ENCODE assay signal across 13 mouse cellular contexts in the genomic region with DNA sequence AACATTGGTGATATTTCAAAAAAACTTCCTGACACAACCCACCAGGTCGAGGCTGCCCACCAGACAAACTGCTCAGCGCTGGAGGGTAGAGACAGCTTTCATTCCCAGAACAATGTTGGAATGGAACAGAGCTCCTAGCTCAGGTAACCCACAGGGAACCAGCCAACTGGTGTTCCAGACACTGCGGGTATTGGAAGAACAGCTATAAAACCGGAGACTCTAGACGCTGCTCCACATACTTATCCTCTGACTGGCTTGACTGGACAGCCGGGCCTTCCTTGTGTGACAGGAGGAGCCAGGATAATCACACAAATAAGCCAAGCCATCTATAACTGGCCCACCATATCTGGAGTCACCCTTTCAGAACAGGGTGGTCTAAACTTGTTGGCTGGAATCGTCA.
DNase-seq lines count a peak whose midpoint lies in the region; ATAC-seq and TF ChIP-seq lines count a peak whose summit lies in the region.
"Had no signal": no experiment of that assay in that cellular context is flagged by ENCODE, and none has a peak within 500 bp of the region (broad histone marks: within the 10 kb centered on the region; RNA-seq: fewer than 3 reads in every experiment).

No protein-coding gene starts in this region.

- no peak overlapping the region for H3K4me2 ChIP-seq in embryonic facial prominence, embryonic 13.5 days
- H3K4me2 ChIP-seq in hindbrain, postnatal 0 days (ENCODE audit: low read depth, low read length): no peak overlapping the region
- no peak overlapping the region for H3K4me2 ChIP-seq in liver, postnatal 0 days (ENCODE audit: low read depth, low read length)

- H3K27me3 ChIP-seq in embryonic facial prominence, embryonic 13.5 days: no peaks in the 10 kb centered on the region
- H3K27me3 ChIP-seq in hindbrain, postnatal 0 days (ENCODE audit: insufficient read depth, low read length): no peaks in the 10 kb centered on the region
- H3K27me3 ChIP-seq in liver, postnatal 0 days (ENCODE audit: insufficient read depth, low read length): no peaks in the 10 kb centered on the region
- no peaks in the 10 kb centered on the region for H3K27me3 ChIP-seq in thymus, adult 2 months (ENCODE audit: control insufficient read depth, insufficient read depth, low read length)

- DNase-seq in gastrocnemius, postnatal 25 days: peak; percentile 40
- DNase-seq in gastrocnemius, postnatal 10 days: no peak
- no peak for DNase-seq in layer of hippocampus, adult 2 months (ENCODE audit: low spot score in 2 of 2)
- DNase-seq in layer of hippocampus, adult 8-10 months (ENCODE audit: low spot score in 2 of 2): no peak
- no peak for DNase-seq in hindbrain, postnatal 0 days (ENCODE audit: low spot score)
- no peak for DNase-seq in liver, postnatal 0 days
- no peak for DNase-seq in thymus, adult 2 months
- DNase-seq: adrenal gland, postnatal 25 days; kidney, postnatal 36 days; liver; lung, postnatal 10 days had no signal

- no peak overlapping the region for H3K4me3 ChIP-seq in layer of hippocampus, adult 2 months
- no peak overlapping the region for H3K4me3 ChIP-seq in embryonic facial prominence, embryonic 13.5 days
- no peak overlapping the region for H3K4me3 ChIP-seq in hindbrain, postnatal 0 days (ENCODE audit: low read length)
- H3K4me3 ChIP-seq in liver, postnatal 0 days (ENCODE audit: low read depth, low read length): no peak overlapping the region
- H3K4me3 ChIP-seq in thymus, adult 2 months (ENCODE audit: control insufficient read depth, insufficient read depth, low read length): no peak overlapping the region

- TF ChIP-seq EP300 in liver, postnatal 0 days (IDR thresholded peaks at IDR 0.05; ENCODE audit: low read depth): no peak

- H3K9me3 ChIP-seq in embryonic facial prominence, embryonic 13.5 days: no peaks in the 10 kb centered on the region
- no peaks in the 10 kb centered on the region for H3K9me3 ChIP-seq in hindbrain, postnatal 0 days (ENCODE audit: low read length)
- no peaks in the 10 kb centered on the region for H3K9me3 ChIP-seq in liver, postnatal 0 days (ENCODE audit: low read length)

- peaks cover 70% of the 10 kb centered on the region for H3K4me1 ChIP-seq in embryonic facial prominence, embryonic 13.5 days
- H3K4me1 ChIP-seq in hindbrain, postnatal 0 days (ENCODE audit: insufficient read depth, low read length): peaks cover 54% of the 10 kb centered on the region
- peaks cover 16% of the 10 kb centered on the region for H3K4me1 ChIP-seq in liver, postnatal 0 days (ENCODE audit: insufficient read depth)
- H3K4me1 ChIP-seq in thymus, adult 2 months (replicated peaks; ENCODE audit: control insufficient read depth, insufficient read depth, low read length): peaks cover 36% of the 10 kb centered on the region

- WGBS in embryonic facial prominence, embryonic 13.5 days: 62% methylated on average over 7 of the region's 7 CpGs
- 67% methylated on average over 7 of the region's 7 CpGs for WGBS in hindbrain, postnatal 0 days
- WGBS in liver, postnatal 0 days (ENCODE audit: insufficient replicate concordance): 86% methylated on average over 7 of the region's 7 CpGs
- WGBS in thymus, adult 2 months: 91% methylated on average over 7 of the region's 7 CpGs

- no peak overlapping the region for H3K9ac ChIP-seq in embryonic facial prominence, embryonic 13.5 days
- no peak overlapping the region for H3K9ac ChIP-seq in hindbrain, postnatal 0 days (replicated peaks; ENCODE audit: low read length)
- H3K9ac ChIP-seq in liver, postnatal 0 days (replicated peaks): no peak overlapping the region

- no peak for TF ChIP-seq POLR2A in thymus, adult 2 months (IDR thresholded peaks at IDR 0.05; ENCODE audit: control insufficient read depth, extremely low read depth, insufficient read depth, low read length, poor library complexity)

- no peak for TF ChIP-seq CTCF in layer of hippocampus, adult 2 months (conservative IDR thresholded peaks at IDR 0.05)
- no peak for TF ChIP-seq CTCF in hindbrain, postnatal 0 days (IDR thresholded peaks at IDR 0.05; ENCODE audit: low read depth)
- TF ChIP-seq CTCF in liver, postnatal 0 days (IDR thresholded peaks at IDR 0.05; ENCODE audit: low read depth): no peak
- no peak for TF ChIP-seq CTCF in thymus, adult 2 months (IDR thresholded peaks at IDR 0.05; ENCODE audit: borderline replicate concordance, control insufficient read depth, extremely low read depth, insufficient read depth, low read length, poor library complexity)

- H3K27ac ChIP-seq in layer of hippocampus, adult 2 months: peak overlapping the region; percentile 56; the same call in 1 of the 2 replicates
- H3K27ac ChIP-seq in embryonic facial prominence, embryonic 13.5 days: peak overlapping the region; percentile 55; the same call in 1 of the 2 replicates
- 0 out of 2 replicates have a peak overlapping the region, but pooled peaks have one; percentile 9 for H3K27ac ChIP-seq in hindbrain, postnatal 0 days
- H3K27ac ChIP-seq in liver, postnatal 0 days (ENCODE audit: low read depth): no peak overlapping the region
- no peak overlapping the region for H3K27ac ChIP-seq in thymus, adult 2 months (ENCODE audit: control insufficient read depth, insufficient read depth, low read length)

- no peaks in the 10 kb centered on the region for H3K36me3 ChIP-seq in embryonic facial prominence, embryonic 13.5 days
- no peaks in the 10 kb centered on the region for H3K36me3 ChIP-seq in hindbrain, postnatal 0 days (ENCODE audit: insufficient read depth, low read length)
- H3K36me3 ChIP-seq in liver, postnatal 0 days (replicated peaks; ENCODE audit: insufficient read depth, low read length): no peaks in the 10 kb centered on the region
- no peaks in the 10 kb centered on the region for H3K36me3 ChIP-seq in thymus, adult 2 months (ENCODE audit: control insufficient read depth, insufficient read depth, low read length)

- ATAC-seq in embryonic facial prominence, embryonic 13.5 days (ENCODE audit: insufficient number of reproducible peaks, insufficient read depth, low FRiP score, low TSS enrichment, low read depth): no peak
- ATAC-seq in hindbrain, postnatal 0 days: no peak
- ATAC-seq in liver, postnatal 0 days: no peak
- ATAC-seq: inflammation-experienced regulatory T-cells, adult 6 months had no signal

Comparison
In these comparisons a context has a peak if more than half of its experiments do, and no peak if none do; other contexts are left out.
1. H3K27ac ChIP-seq: peak in layer of hippocampus, adult 2 months (single experiment), embryonic facial prominence, embryonic 13.5 days (single experiment) and hindbrain, postnatal 0 days (single experiment); none in liver, postnatal 0 days (single experiment) and thymus, adult 2 months (single experiment).